Mouse (Mus musculus) forebrain, embryonic 13.5 days (tissue): ENCODE results near the gene Jup. TPM values are rescaled to one million over a fixed set of nuclear protein-coding genes. Genes with fewer than 3 reads are reported as not detected.

Experiments
- ATAC-seq: fragments of 200-750 bp; cut with Nextera tagmentation; 2 replicates; pipeline ENCODE4 v1.8.0; 2017
- H3K27ac ChIP-seq: fragments of 300-500 bp; sonication (generic); 2 replicates; pipeline ENCODE4 v1.5.1; 2015; ENCODE audit warnings: inconsistent platforms, mild to moderate bottlenecking, moderate library complexity
- H3K27me3 ChIP-seq: fragments of 300-500 bp; sonication (generic); 2 replicates; pipeline ENCODE4 v1.6.1; 2015; ENCODE audit warnings: mild to moderate bottlenecking, inconsistent platforms
- H3K36me3 ChIP-seq: fragments of 300-500 bp; sonication (generic); 2 replicates; pipeline ENCODE4 v1.6.1; 2015; ENCODE audit warnings: mild to moderate bottlenecking, inconsistent platforms; ENCODE audit not compliant: poor library complexity, severe bottlenecking
- H3K4me1 ChIP-seq: fragments of 300-500 bp; sonication (generic); 2 replicates; pipeline ENCODE4 v1.6.1; 2015; ENCODE audit warnings: inconsistent platforms
- H3K4me2 ChIP-seq: fragments of 300-500 bp; sonication (generic); 2 replicates; pipeline ENCODE4 v1.6.1; 2015; ENCODE audit warnings: inconsistent platforms, mild to moderate bottlenecking, moderate library complexity
- H3K4me3 ChIP-seq: fragments of 300-500 bp; sonication (generic); 2 replicates; pipeline ENCODE4 v1.5.1; 2015; ENCODE audit warnings: mild to moderate bottlenecking, inconsistent platforms
- H3K9ac ChIP-seq: fragments of 300-500 bp; sonication (generic); 2 replicates; pipeline ENCODE4 v1.6.1; 2015; ENCODE audit warnings: mild to moderate bottlenecking, inconsistent platforms
- H3K9me3 ChIP-seq: fragments of 300-500 bp; sonication (generic); replicated peaks from 2 replicates; pipeline ENCODE4 v1.6.1; 2016; ENCODE audit warnings: inconsistent platforms
- WGBS: fragments of 180-500 bp; shearing (Covaris S2); methylation state at CpG from one replicate; pipeline ENCODE4 v1.1.7; 2015; 5-methylcytosine and 5-hydroxymethylcytosine counted together
- polyA plus RNA-seq: library from polyadenylated mRNA; unstranded; fragments of >200 nt; fragmentation: Nextera tagmentation; extraction: Ambion mirVana; gene quantifications from 2 replicates; pipeline ENCODE4 v1.2.1, GENCODE M21; 2015

Jup gene
- polyA plus RNA-seq, 1 experiment from 2014 or later, result 37.1 TPM

GRCm38 (mm10) chr11:100385016-100385415 is 12.5 kb downstream of the Jup start:
- 87% methylated on average over 3 of the region's 3 CpGs for whole genome bisulfite sequencing
- H3K4me2 ChIP-seq, result no peak overlapping the region
- peaks cover 2% of the 10 kb centered on the region; the same call in 1 of the 2 replicates for H3K4me1 ChIP-seq
- H3K9ac ChIP-seq, result no peak overlapping the region
- no peaks in the 10 kb centered on the region for H3K9me3 ChIP-seq
- H3K36me3 ChIP-seq, result peaks cover 53% of the 10 kb centered on the region
- no peaks in the 10 kb centered on the region for H3K27me3 ChIP-seq
- H3K4me3 ChIP-seq, result no peak overlapping the region
- ATAC-seq, result no peak
- H3K27ac ChIP-seq, result no peak overlapping the region

GRCm38 (mm10) chr11:100382682-100383081 is 14.9 kb downstream of the Jup start:
- Histone ChIP-seq H3K9me3 (no peaks in the 10 kb centered on the region), H3K4me3 (no peak overlapping the region), H3K4me2 (no peak overlapping the region), H3K27me3 (no peaks in the 10 kb centered on the region), H3K9ac (no peak overlapping the region), H3K4me1 (no peaks in the 10 kb centered on the region), H3K27ac (no peak overlapping the region), H3K36me3 (peaks cover 71% of the 10 kb centered on the region)
- 82% methylated on average over 6 of the region's 6 CpGs for WGBS
- no peak for ATAC-seq

GRCm38 (mm10) chr11:100379311-100379710 is 18.3 kb downstream of the Jup start:
- 95% methylated on average over 4 of the region's 4 CpGs for WGBS
- Histone ChIP-seq H3K4me3 (no peak overlapping the region), H3K9me3 (no peaks in the 10 kb centered on the region), H3K27me3 (no peaks in the 10 kb centered on the region), H3K27ac (no peak overlapping the region), H3K9ac (no peak overlapping the region), H3K4me1 (no peaks in the 10 kb centered on the region), H3K4me2 (no peak overlapping the region), H3K36me3 (peaks cover 78% of the 10 kb centered on the region)
- no peak for ATAC-seq

GRCm38 (mm10) chr11:100378446-100378845 is 19.1 kb downstream of the Jup start:
- ATAC-seq, result no peak
- WGBS, result 84% methylated on average over 5 of the region's 5 CpGs
- Histone ChIP-seq H3K9ac (no peak overlapping the region), H3K4me2 (no peak overlapping the region), H3K9me3 (no peaks in the 10 kb centered on the region), H3K4me1 (no peaks in the 10 kb centered on the region), H3K36me3 (peaks cover 79% of the 10 kb centered on the region), H3K27ac (no peak overlapping the region), H3K4me3 (no peak overlapping the region), H3K27me3 (no peaks in the 10 kb centered on the region)

GRCm38 (mm10) chr11:100377989-100378388 is 19.6 kb downstream of the Jup start:
- Histone ChIP-seq H3K27ac (no peak overlapping the region), H3K4me1 (no peaks in the 10 kb centered on the region), H3K4me3 (no peak overlapping the region), H3K9ac (no peak overlapping the region), H3K4me2 (no peak overlapping the region), H3K27me3 (no peaks in the 10 kb centered on the region), H3K36me3 (peaks cover 76% of the 10 kb centered on the region), H3K9me3 (no peaks in the 10 kb centered on the region)
- WGBS, result 96% methylated on average over 14 of the region's 14 CpGs
- ATAC-seq, result no peak

GRCm38 (mm10) chr11:100376746-100377389 is 20.7 kb downstream of the Jup start:
- H3K4me3 ChIP-seq, result no peak overlapping the region
- 0 out of 2 replicates have a peak, but pooled peaks cover 2% of the 10 kb centered on the region for H3K4me1 ChIP-seq
- H3K36me3 ChIP-seq, result peaks cover 72% of the 10 kb centered on the region
- no peak for ATAC-seq
- H3K27me3 ChIP-seq, result no peaks in the 10 kb centered on the region
- no peak overlapping the region for H3K4me2 ChIP-seq
- 91% methylated on average over 21 of the region's 21 CpGs for WGBS
- H3K9ac ChIP-seq, result no peak overlapping the region
- H3K9me3 ChIP-seq, result no peaks in the 10 kb centered on the region
- H3K27ac ChIP-seq, result no peak overlapping the region

GRCm38 (mm10) chr11:100376005-100376404 is 21.6 kb downstream of the Jup start:
- WGBS, result 83% methylated on average over 4 of the region's 4 CpGs
- no peak overlapping the region for H3K9ac ChIP-seq
- no peak for ATAC-seq
- no peak overlapping the region for H3K4me3 ChIP-seq
- H3K4me1 ChIP-seq, result 0 out of 2 replicates have a peak, but pooled peaks cover 2% of the 10 kb centered on the region
- H3K27me3 ChIP-seq, result no peaks in the 10 kb centered on the region
- H3K36me3 ChIP-seq, result peaks cover 68% of the 10 kb centered on the region
- no peak overlapping the region for H3K27ac ChIP-seq
- H3K9me3 ChIP-seq, result no peaks in the 10 kb centered on the region
- no peak overlapping the region for H3K4me2 ChIP-seq

- 0 out of 2 replicates have a peak, but pooled peaks cover 2% of the 10 kb centered on the region for H3K4me1 ChIP-seq
- H3K4me3 ChIP-seq, result no peak overlapping the region
- no peak for ATAC-seq
- no peaks in the 10 kb centered on the region for H3K9me3 ChIP-seq
- H3K9ac ChIP-seq, result no peak overlapping the region
- H3K27me3 ChIP-seq, result no peaks in the 10 kb centered on the region
- H3K4me2 ChIP-seq, result no peak overlapping the region
- H3K27ac ChIP-seq, result no peak overlapping the region
- H3K36me3 ChIP-seq, result peaks cover 62% of the 10 kb centered on the region
- 92% methylated on average over 9 of the region's 9 CpGs for WGBS
Observed at GRCm38 (mm10) chr11:100375127-100375526, 22.4 kb downstream of the Jup start.

- H3K4me1 ChIP-seq, result 0 out of 2 replicates have a peak, but pooled peaks cover 2% of the 10 kb centered on the region
- H3K9ac ChIP-seq, result no peak overlapping the region
- no peaks in the 10 kb centered on the region for H3K27me3 ChIP-seq
- no peak overlapping the region for H3K4me2 ChIP-seq
- no peak overlapping the region for H3K27ac ChIP-seq
- ATAC-seq, result no peak
- no peak overlapping the region for H3K4me3 ChIP-seq
- WGBS, result 66% methylated on average over 7 of the region's 8 CpGs
- H3K36me3 ChIP-seq, result peaks cover 42% of the 10 kb centered on the region
- no peaks in the 10 kb centered on the region for H3K9me3 ChIP-seq
Observed at GRCm38 (mm10) chr11:100371981-100372558, 25.5 kb downstream of the Jup start.

- WGBS, result 89% methylated on average over 8 of the region's 8 CpGs
- Histone ChIP-seq H3K9ac (no peak overlapping the region), H3K4me1 (0 out of 2 replicates have a peak, but pooled peaks cover 2% of the 10 kb centered on the region), H3K27ac (no peak overlapping the region), H3K4me3 (no peak overlapping the region), H3K36me3 (peaks cover 29% of the 10 kb centered on the region), H3K4me2 (no peak overlapping the region), H3K9me3 (no peaks in the 10 kb centered on the region), H3K27me3 (no peaks in the 10 kb centered on the region)
- ATAC-seq, result no peak
Observed at GRCm38 (mm10) chr11:100369822-100370221, 27.7 kb downstream of the Jup start.

- no peak overlapping the region for H3K4me3 ChIP-seq
- no peak for ATAC-seq
- peaks cover 25% of the 10 kb centered on the region for H3K36me3 ChIP-seq
- no peak overlapping the region for H3K9ac ChIP-seq
- no peak overlapping the region for H3K4me2 ChIP-seq
- 0 out of 2 replicates have a peak, but pooled peaks cover 2% of the 10 kb centered on the region for H3K4me1 ChIP-seq
- no peak overlapping the region for H3K27ac ChIP-seq
- 89% methylated on average over 7 of the region's 7 CpGs for WGBS
- no peaks in the 10 kb centered on the region for H3K9me3 ChIP-seq
- H3K27me3 ChIP-seq, result no peaks in the 10 kb centered on the region
Observed at GRCm38 (mm10) chr11:100369145-100369544, 28.4 kb downstream of the Jup start.

GRCm38 (mm10) chr11:100362979-100363562 is 34.5 kb downstream of the Jup start:
- peak; percentile 44; the same call in 1 of the 2 replicates for ATAC-seq
- H3K27ac ChIP-seq, result no peak overlapping the region
- peaks cover 9% of the 10 kb centered on the region; the same call in 1 of the 2 replicates for H3K4me1 ChIP-seq
- H3K4me2 ChIP-seq, result no peak overlapping the region
- 17% methylated on average over 12 of the region's 12 CpGs for WGBS
- no peak overlapping the region for H3K4me3 ChIP-seq
- H3K36me3 ChIP-seq, result no peaks in the 10 kb centered on the region
- H3K9ac ChIP-seq, result no peak overlapping the region
- peaks cover 11% of the 10 kb centered on the region for H3K27me3 ChIP-seq
- no peaks in the 10 kb centered on the region for H3K9me3 ChIP-seq
